Mouse (Mus musculus): ENCODE measurements at regions not wholly inside any gene's neighbourhood (a gene's known extent, or its start where the extent isn't known, plus 50 kb on each side); places are given as distances from the start of the nearest gene placed in this dataset.

DNA sequence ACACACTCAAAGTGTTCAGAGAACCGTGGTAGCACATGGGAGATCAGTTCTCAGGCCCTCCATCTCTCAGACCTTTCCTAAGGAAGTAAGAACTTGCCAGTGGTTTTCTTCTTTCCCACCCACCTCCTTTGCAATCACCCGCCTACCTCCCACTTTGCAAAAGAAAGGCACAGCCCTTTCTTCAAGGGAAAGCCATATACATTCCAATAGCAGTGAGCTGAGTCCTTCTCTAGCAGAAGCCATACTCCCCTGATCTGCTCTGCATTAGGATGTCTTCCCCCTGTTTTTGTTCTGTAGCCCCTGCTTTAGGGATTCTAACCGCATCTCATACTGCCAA, 99.1 kb downstream of the Rnd3 start:
- 70% methylated on average over 3 of the region's 3 CpGs for WGBS
- TF ChIP-seq POLR2A (IDR thresholded peaks at IDR 0.05; ENCODE audit: borderline replicate concordance, extremely low read depth, low read depth, low read length) (no peak), CTCF (IDR thresholded peaks at IDR 0.05; ENCODE audit: insufficient read depth, low read length) (no peak)
- H3K4me1 ChIP-seq (ENCODE audit: control insufficient read depth, insufficient read depth, low read length) = no peaks in the 10 kb centered on the region
- no peak overlapping the region for H3K4me3 ChIP-seq (replicated peaks; ENCODE audit: extremely low read depth, low read depth, low read length)
- no peak for DNase-seq

GRCm38 (mm10) chr2:51049101-51049833, 99.6 kb downstream of the Rnd3 start:
- Histone ChIP-seq H3K4me3 (replicated peaks; ENCODE audit: extremely low read depth, low read depth, low read length) (no peak overlapping the region), H3K4me1 (ENCODE audit: control insufficient read depth, insufficient read depth, low read length) (no peaks in the 10 kb centered on the region)
- DNase-seq = no peak
- WGBS = 79% methylated on average over 8 of the region's 8 CpGs
- TF ChIP-seq CTCF (IDR thresholded peaks at IDR 0.05; ENCODE audit: insufficient read depth, low read length) (no peak), POLR2A (IDR thresholded peaks at IDR 0.05; ENCODE audit: borderline replicate concordance, extremely low read depth, low read depth, low read length) (no peak)

DNA sequence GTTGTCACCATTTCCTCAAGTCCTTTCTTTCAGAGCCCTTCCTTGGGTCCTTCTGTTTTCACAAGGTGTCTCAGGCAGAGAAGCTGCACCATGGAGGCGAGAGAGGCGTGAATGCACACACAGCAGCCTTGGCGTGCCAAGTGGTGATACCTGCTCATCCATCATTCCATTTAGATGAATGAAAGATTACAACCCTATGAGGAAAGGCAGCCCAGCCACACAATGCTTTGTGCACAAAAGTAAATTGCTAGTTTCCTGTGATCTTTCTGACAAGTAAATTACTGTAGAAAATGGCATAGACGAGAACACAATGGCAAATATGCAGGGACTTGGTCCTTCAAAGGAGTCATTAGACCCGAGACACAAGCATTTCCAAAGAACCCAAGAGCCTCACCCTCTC, 101.4 kb downstream of the Rnd3 start:
- WGBS = 62% methylated on average over 5 of the region's 5 CpGs
- no peak for DNase-seq
- no peak for TF ChIP-seq CTCF (IDR thresholded peaks at IDR 0.05; ENCODE audit: insufficient read depth, low read length)
- TF ChIP-seq POLR2A (IDR thresholded peaks at IDR 0.05; ENCODE audit: borderline replicate concordance, extremely low read depth, low read depth, low read length) = no peak
- Histone ChIP-seq H3K4me3 (replicated peaks; ENCODE audit: extremely low read depth, low read depth, low read length) (no peak overlapping the region), H3K4me1 (ENCODE audit: control insufficient read depth, insufficient read depth, low read length) (no peaks in the 10 kb centered on the region)

GRCm38 (mm10) chr2:51045626-51046025, 103.3 kb downstream of the Rnd3 start:
- H3K4me1 ChIP-seq (ENCODE audit: control insufficient read depth, insufficient read depth, low read length) = no peaks in the 10 kb centered on the region
- WGBS = 84% methylated on average over 2 of the region's 2 CpGs
- no peak for TF ChIP-seq POLR2A (IDR thresholded peaks at IDR 0.05; ENCODE audit: borderline replicate concordance, extremely low read depth, low read depth, low read length)
- TF ChIP-seq CTCF (IDR thresholded peaks at IDR 0.05; ENCODE audit: insufficient read depth, low read length) = no peak
- DNase-seq = no peak
- H3K4me3 ChIP-seq (replicated peaks; ENCODE audit: extremely low read depth, low read depth, low read length) = no peak overlapping the region

DNA sequence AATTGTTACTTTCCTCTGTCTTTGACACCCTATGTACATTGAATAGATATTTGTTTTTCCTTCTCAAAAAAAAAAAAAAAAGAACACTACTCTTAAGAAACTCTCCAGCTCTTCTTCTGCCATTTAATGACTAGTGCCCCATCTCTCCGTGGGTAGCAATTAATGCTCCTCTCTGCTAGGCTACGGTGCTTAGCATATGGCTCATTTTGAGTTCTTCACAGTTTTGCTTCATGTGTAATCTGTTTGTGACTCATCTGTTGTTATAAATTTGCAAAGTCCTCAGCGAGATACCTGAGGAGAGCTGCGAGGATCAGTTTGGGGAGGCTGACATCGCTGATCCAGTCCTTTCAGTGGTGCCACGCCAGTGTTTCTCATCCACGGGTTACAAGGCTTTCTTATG, 107.8 kb downstream of the Rnd3 start:
- no peak for DNase-seq
- WGBS = 72% methylated on average over 7 of the region's 7 CpGs
- TF ChIP-seq CTCF (IDR thresholded peaks at IDR 0.05; ENCODE audit: insufficient read depth, low read length) = no peak
- TF ChIP-seq POLR2A (IDR thresholded peaks at IDR 0.05; ENCODE audit: borderline replicate concordance, extremely low read depth, low read depth, low read length) = no peak
- H3K4me3 ChIP-seq (replicated peaks; ENCODE audit: extremely low read depth, low read depth, low read length) = no peak overlapping the region
- H3K4me1 ChIP-seq (ENCODE audit: control insufficient read depth, insufficient read depth, low read length) = no peaks in the 10 kb centered on the region

DNA sequence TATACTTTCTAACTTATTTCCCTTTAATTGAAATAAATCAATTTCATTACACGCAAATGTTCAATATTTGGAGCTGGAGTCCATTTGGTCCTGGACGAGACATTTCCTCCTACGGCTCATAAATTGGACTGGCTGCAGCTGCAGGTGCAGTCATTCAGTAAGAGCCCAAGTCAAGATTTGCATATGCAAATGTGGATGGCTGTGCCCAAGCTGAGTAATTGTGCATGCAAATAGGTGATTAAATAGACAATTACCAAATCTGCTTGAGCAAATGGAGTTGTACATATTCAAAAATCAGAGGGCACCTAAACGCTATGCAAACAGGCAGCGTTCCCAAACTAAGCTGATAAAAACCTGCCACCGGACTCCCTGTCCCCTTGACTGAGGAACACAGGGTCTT, 110.2 kb downstream of the Rnd3 start:
- no peak for TF ChIP-seq CTCF (IDR thresholded peaks at IDR 0.05; ENCODE audit: insufficient read depth, low read length)
- TF ChIP-seq POLR2A (IDR thresholded peaks at IDR 0.05; ENCODE audit: borderline replicate concordance, extremely low read depth, low read depth, low read length) = no peak
- 69% methylated on average over 6 of the region's 6 CpGs for WGBS

DNA sequence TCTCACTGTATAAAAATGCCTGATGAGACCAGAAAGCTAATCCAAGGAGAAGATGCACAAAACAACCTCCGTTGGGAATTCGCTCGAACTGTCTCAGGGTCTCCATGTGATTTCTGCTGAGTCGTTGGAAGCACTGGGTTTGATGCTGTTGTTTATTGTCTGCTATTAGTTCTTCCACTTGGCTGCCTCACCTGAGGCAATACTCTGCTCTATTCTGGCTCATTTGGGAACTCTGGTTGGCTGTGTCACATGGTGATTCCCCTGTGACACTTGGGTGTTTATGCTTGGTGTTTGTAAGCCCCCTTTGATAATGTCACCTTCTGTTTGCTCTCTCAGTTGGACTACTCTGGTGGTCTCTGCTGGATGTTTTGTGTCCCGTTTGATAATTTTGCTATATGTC, 111.9 kb downstream of the Rnd3 start:
- no peak for DNase-seq
- TF ChIP-seq CTCF (IDR thresholded peaks at IDR 0.05; ENCODE audit: insufficient read depth, low read length) = no peak
- no peak for TF ChIP-seq POLR2A (IDR thresholded peaks at IDR 0.05; ENCODE audit: borderline replicate concordance, extremely low read depth, low read depth, low read length)
- 68% methylated on average over 5 of the region's 5 CpGs for WGBS
- Histone ChIP-seq H3K4me3 (replicated peaks; ENCODE audit: extremely low read depth, low read depth, low read length) (no peak overlapping the region), H3K4me1 (ENCODE audit: control insufficient read depth, insufficient read depth, low read length) (no peaks in the 10 kb centered on the region)

More for the DNA sequence above, 110.2 kb downstream of the Rnd3 start:
- H3K4me1 ChIP-seq (ENCODE audit: control insufficient read depth, insufficient read depth, low read length) = no peaks in the 10 kb centered on the region
- H3K4me3 ChIP-seq (replicated peaks; ENCODE audit: extremely low read depth, low read depth, low read length) = no peak overlapping the region
- no peak for DNase-seq

- no peaks in the 10 kb centered on the region for H3K4me1 ChIP-seq (ENCODE audit: control insufficient read depth, insufficient read depth, low read length)
- WGBS = 83% methylated on average over 8 of the region's 8 CpGs
- no peak overlapping the region for H3K4me3 ChIP-seq (replicated peaks; ENCODE audit: extremely low read depth, low read depth, low read length)
- no peak for DNase-seq
- TF ChIP-seq CTCF (IDR thresholded peaks at IDR 0.05; ENCODE audit: insufficient read depth, low read length) (no peak), POLR2A (IDR thresholded peaks at IDR 0.05; ENCODE audit: borderline replicate concordance, extremely low read depth, low read depth, low read length) (no peak)
Observed at GRCm38 (mm10) chr2:51036190-51036755, 112.6 kb downstream of the Rnd3 start.

DNA sequence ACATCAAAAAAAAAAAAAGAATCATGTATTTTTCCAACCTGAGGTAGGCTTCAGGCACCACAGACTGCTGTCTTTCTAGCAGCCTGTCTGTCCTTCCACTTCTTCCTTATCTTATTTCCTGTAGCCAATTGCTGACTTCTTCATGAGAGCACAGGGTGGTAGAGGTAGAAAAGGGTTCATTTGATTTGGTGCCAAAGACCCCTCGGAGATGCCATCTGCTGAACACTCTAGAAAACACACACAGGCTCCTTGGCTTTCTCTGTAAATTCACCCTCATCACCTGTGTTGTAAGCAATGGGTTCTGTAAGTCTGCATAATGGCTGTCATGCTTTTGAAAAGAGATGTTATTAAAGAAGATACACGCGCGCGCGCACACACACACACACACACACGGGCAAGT, 115.0 kb downstream of the Rnd3 start:
- no peak overlapping the region for H3K4me3 ChIP-seq (replicated peaks; ENCODE audit: extremely low read depth, low read depth, low read length)
- TF ChIP-seq CTCF (IDR thresholded peaks at IDR 0.05; ENCODE audit: insufficient read depth, low read length) = no peak
- TF ChIP-seq POLR2A (IDR thresholded peaks at IDR 0.05; ENCODE audit: borderline replicate concordance, extremely low read depth, low read depth, low read length) = no peak
- no peak for DNase-seq
- H3K4me1 ChIP-seq (ENCODE audit: control insufficient read depth, insufficient read depth, low read length) = no peaks in the 10 kb centered on the region
- WGBS = 89% methylated on average over 7 of the region's 7 CpGs

GRCm38 (mm10) chr2:51022479-51022878, 126.4 kb downstream of the Rnd3 start:
- Histone ChIP-seq H3K4me1 (ENCODE audit: control insufficient read depth, insufficient read depth, low read length) (no peaks in the 10 kb centered on the region), H3K4me3 (replicated peaks; ENCODE audit: extremely low read depth, low read depth, low read length) (no peak overlapping the region)
- no peak for DNase-seq
- TF ChIP-seq CTCF (IDR thresholded peaks at IDR 0.05; ENCODE audit: insufficient read depth, low read length) (no peak), POLR2A (IDR thresholded peaks at IDR 0.05; ENCODE audit: borderline replicate concordance, extremely low read depth, low read depth, low read length) (no peak)
- 59% methylated on average over 2 of the region's 2 CpGs for WGBS

Data from lung, adult 2 months (tissue).